ENCODE assay signal across 17 mouse cellular contexts in genomic region chr12:117351900-117352299, GRCm38 (mm10).
A peak's percentile ranks its signal among the peaks of the same experiment; 100 is the strongest.
DNase-seq lines count a peak whose midpoint lies in the region; ATAC-seq lines count a peak whose summit lies in the region.
"Had no signal": no experiment of that assay in that cellular context is flagged by ENCODE, and none has a peak within 500 bp of the region (broad histone marks: within the 10 kb centered on the region; RNA-seq: fewer than 3 reads in every experiment).

No protein-coding gene starts in this region.

- no peak overlapping the region for H3K27ac ChIP-seq in hindbrain, embryonic 11.5 days (ENCODE audit: low read depth, low read length)
- H3K27ac ChIP-seq in hindbrain, embryonic 16.5 days (ENCODE audit: low read depth, low read length), result no peak overlapping the region
- H3K27ac ChIP-seq in neural tube, embryonic 15.5 days (replicated peaks), result no peak overlapping the region
- H3K27ac ChIP-seq: forebrain, embryonic 15.5 days; heart, adult 2 months; liver, embryonic 13.5 days had no signal

- no peak overlapping the region for H3K4me3 ChIP-seq in hindbrain, embryonic 11.5 days (ENCODE audit: low read depth, low read length)
- H3K4me3 ChIP-seq in hindbrain, embryonic 16.5 days (ENCODE audit: low read length), result no peak overlapping the region
- H3K4me3 ChIP-seq in neural tube, embryonic 15.5 days (replicated peaks), result no peak overlapping the region
- H3K4me3 ChIP-seq: forebrain, embryonic 15.5 days; heart, adult 2 months; liver, embryonic 13.5 days had no signal

- no peak overlapping the region for H3K9ac ChIP-seq in hindbrain, embryonic 11.5 days (ENCODE audit: low read depth, low read length)
- H3K9ac ChIP-seq in hindbrain, embryonic 16.5 days (ENCODE audit: low read depth, low read length), result no peak overlapping the region
- no peak overlapping the region for H3K9ac ChIP-seq in neural tube, embryonic 15.5 days (replicated peaks)
- H3K9ac ChIP-seq: forebrain, embryonic 15.5 days; liver, embryonic 13.5 days had no signal

- H3K27me3 ChIP-seq in hindbrain, embryonic 11.5 days (ENCODE audit: control insufficient read depth, insufficient read depth, low read length), result no peaks in the 10 kb centered on the region
- H3K27me3 ChIP-seq in hindbrain, embryonic 16.5 days (replicated peaks; ENCODE audit: control insufficient read depth, insufficient read depth, low read length), result no peaks in the 10 kb centered on the region
- 0 out of 2 replicates have a peak, but pooled peaks cover 4% of the 10 kb centered on the region for H3K27me3 ChIP-seq in neural tube, embryonic 15.5 days (replicated peaks)
- H3K27me3 ChIP-seq: liver, embryonic 13.5 days had no signal

- peak; percentile 33 for DNase-seq in hindbrain, embryonic 11.5 days (ENCODE audit: low spot score)
- DNase-seq in neural tube, embryonic 10.5 days (ENCODE audit: extremely low spot score, low spot score), result peak; percentile 68
- peak; percentile 8 for DNase-seq in kidney, postnatal 14 days
- DNase-seq in spleen, adult 18-20 months, result no peak
- DNase-seq in cerebellum, adult 8-10 months, result no peak
- no peak for DNase-seq in spleen, postnatal 10 days (ENCODE audit: low spot score in 2 of 2)
- DNase-seq: adrenal gland, postnatal 36 days; cerebellum, postnatal 14 days; heart, adult 2 months; heart, postnatal 10 days; liver, embryonic 13.5 days; right cerebral cortex, postnatal 4 days; thymus, adult 2 months had no signal

- peak; percentile 34; the same call in 1 of the 2 replicates for ATAC-seq in hindbrain, embryonic 11.5 days (ENCODE audit: low FRiP score)
- ATAC-seq in hindbrain, embryonic 16.5 days, result no peak
- no peak for ATAC-seq in neural tube, embryonic 15.5 days (ENCODE audit: low FRiP score)
- ATAC-seq: forebrain, embryonic 15.5 days; lung, postnatal 0 days had no signal

- H3K4me1 ChIP-seq in hindbrain, embryonic 11.5 days (replicated peaks; ENCODE audit: control insufficient read depth, insufficient read depth, low read length), result peaks cover 3% of the 10 kb centered on the region; the same call in 1 of the 2 replicates
- H3K4me1 ChIP-seq in hindbrain, embryonic 16.5 days (ENCODE audit: control insufficient read depth, insufficient read depth, low read depth, low read length), result peaks cover under 1% of the 10 kb centered on the region; the same call in 1 of the 2 replicates
- H3K4me1 ChIP-seq in neural tube, embryonic 15.5 days, result peaks cover under 1% of the 10 kb centered on the region; the same call in 1 of the 2 replicates
- H3K4me1 ChIP-seq: liver, embryonic 13.5 days had no signal

- no peaks in the 10 kb centered on the region for H3K9me3 ChIP-seq in hindbrain, embryonic 11.5 days (ENCODE audit: control insufficient read depth, low read length)
- no peaks in the 10 kb centered on the region for H3K9me3 ChIP-seq in hindbrain, embryonic 16.5 days (ENCODE audit: control insufficient read depth, low read length)
- H3K9me3 ChIP-seq in neural tube, embryonic 15.5 days (replicated peaks), result no peaks in the 10 kb centered on the region
- H3K9me3 ChIP-seq: forebrain, embryonic 15.5 days; liver, embryonic 13.5 days had no signal

- H3K36me3 ChIP-seq in hindbrain, embryonic 11.5 days (ENCODE audit: control insufficient read depth, insufficient read depth, low read length), result no peaks in the 10 kb centered on the region
- H3K36me3 ChIP-seq in hindbrain, embryonic 16.5 days (ENCODE audit: control insufficient read depth, insufficient read depth, low read length), result no peaks in the 10 kb centered on the region
- no peaks in the 10 kb centered on the region for H3K36me3 ChIP-seq in neural tube, embryonic 15.5 days
- H3K36me3 ChIP-seq: forebrain, embryonic 15.5 days; liver, embryonic 13.5 days had no signal

- H3K4me2 ChIP-seq in hindbrain, embryonic 11.5 days (replicated peaks; ENCODE audit: low read depth, low read length), result no peak overlapping the region
- no peak overlapping the region for H3K4me2 ChIP-seq in hindbrain, embryonic 16.5 days (ENCODE audit: low read length)
- H3K4me2 ChIP-seq in neural tube, embryonic 15.5 days, result no peak overlapping the region
- H3K4me2 ChIP-seq: forebrain, embryonic 15.5 days; liver, embryonic 13.5 days had no signal

- under 1% methylated on average over 5 of the region's 5 CpGs for WGBS in hindbrain, embryonic 11.5 days
- WGBS in hindbrain, embryonic 16.5 days, result 7% methylated on average over 5 of the region's 5 CpGs
- WGBS in neural tube, embryonic 15.5 days, result 10% methylated on average over 5 of the region's 5 CpGs

Comparison
In these comparisons a context has a peak if more than half of its experiments do, and no peak if none do; other contexts are left out.
1. DNase-seq: peak in hindbrain, embryonic 11.5 days (single experiment), neural tube, embryonic 10.5 days (single experiment) and kidney, postnatal 14 days (single experiment); none in spleen, adult 18-20 months (0 of 2), cerebellum, adult 8-10 months (single experiment) and spleen, postnatal 10 days (0 of 2).